Mouse (Mus musculus): ENCODE results near the gene Kcnk3.
A peak's percentile ranks its signal among the peaks of the same experiment; 100 is the strongest.

DNA sequence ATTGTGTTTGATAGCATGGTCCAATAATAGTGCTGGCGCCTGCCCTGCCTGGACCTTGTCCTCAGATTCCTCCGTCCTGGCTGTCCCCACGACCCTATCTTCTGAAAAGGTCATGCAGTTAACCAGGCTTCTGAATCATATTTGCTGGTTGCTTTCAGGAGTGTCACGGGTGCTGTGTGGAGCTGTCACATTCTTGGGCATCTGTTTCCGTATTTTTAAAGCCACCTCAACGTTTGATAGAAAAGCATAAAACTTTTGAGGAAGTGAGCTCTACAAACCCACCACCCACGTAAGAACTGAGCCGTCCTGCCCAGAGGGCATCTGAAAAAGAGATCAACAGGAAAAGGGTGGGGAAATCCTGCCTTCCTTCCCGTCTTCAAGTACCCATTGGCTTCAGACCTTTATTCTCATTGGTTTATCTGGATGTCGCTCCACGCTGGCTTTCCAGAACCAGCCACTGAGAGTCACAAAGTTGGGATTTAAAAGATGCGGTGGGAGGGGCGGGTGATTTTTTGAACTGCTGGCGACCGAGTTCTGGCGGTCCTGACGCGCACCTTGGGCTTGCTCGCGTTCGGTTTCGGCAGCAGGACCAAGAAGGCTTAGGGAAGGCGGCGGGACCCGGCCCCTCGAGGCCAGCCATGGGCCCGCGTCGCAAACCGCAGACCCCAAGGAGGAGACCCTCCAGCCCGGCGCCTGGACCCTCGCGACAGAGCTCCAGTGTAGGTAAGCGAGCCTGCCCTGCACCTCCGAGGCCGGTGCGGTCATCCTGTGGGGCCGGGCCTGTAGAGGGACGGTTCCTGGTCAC lies 78.6 kb downstream of the Kcnk3 start, which contains the start of gene Cenpa:
- TF ChIP-seq CTCF (IDR thresholded peaks at IDR 0.05; ENCODE audit: control insufficient read depth, insufficient read depth, insufficient replicate concordance, low read depth, low read length) = no peak
- peak; percentile 25; the same call in 1 of the 2 replicates for TF ChIP-seq POLR2A (IDR thresholded peaks at IDR 0.05; ENCODE audit: control insufficient read depth, low read depth, low read length)
